Mouse (Mus musculus) heart, postnatal 0 days (tissue): ENCODE measurements at regions not wholly inside any gene's neighbourhood (a gene's known extent, or its start where the extent isn't known, plus 50 kb on each side); places are given as distances from the start of the nearest gene placed in this dataset.

Source experiments
- CTCF ChIP-seq: IDR thresholded peaks from 2 replicates; pipeline ENCODE4 v1.5.1; 2016; ENCODE audit warnings: antibody characterized with exemption, control low read depth, low read depth
- EP300 ChIP-seq: IDR thresholded peaks from 2 replicates; pipeline ENCODE4 v1.6.1; 2016; ENCODE audit warnings: antibody characterized with exemption, low read depth

DNA sequence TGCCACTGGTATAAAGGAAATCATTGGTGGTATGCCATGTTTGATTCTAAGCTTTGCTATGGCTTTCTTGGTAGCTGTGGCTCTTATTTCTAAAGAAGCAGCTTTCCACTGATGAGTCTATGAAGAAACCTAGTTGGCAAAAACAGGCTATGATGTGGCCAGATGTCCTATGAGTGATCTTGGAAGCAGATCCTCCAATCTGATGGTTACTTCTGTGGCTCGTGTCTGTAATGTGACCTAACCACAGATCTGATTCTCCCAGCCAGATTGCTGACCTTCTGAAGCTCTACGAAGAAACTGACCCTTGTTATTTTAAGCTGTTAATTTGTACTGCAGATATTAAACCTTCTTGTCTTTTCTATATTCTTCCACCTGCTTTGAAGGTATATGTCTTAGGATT lies 1811.1 kb downstream of the 9330182O14Rik start:
- TF ChIP-seq CTCF (no peak), EP300 (no peak)
